Mouse (Mus musculus): ENCODE measurements around the gene Nfe2l1. TPM values are rescaled to one million over a fixed set of nuclear protein-coding genes. Genes with fewer than 3 reads are reported as not detected.
A peak's percentile ranks its signal among the peaks of the same experiment; 100 is the strongest.

The Nfe2l1 gene
- polyA plus RNA-seq, 1 experiment from 2014 or later = 81.3 TPM

- Histone ChIP-seq H3K4me2 (ENCODE audit: low read depth, low read length) (no peak overlapping the region), H3K27me3 (ENCODE audit: control insufficient read depth, insufficient read depth, low read length) (no peaks in the 10 kb centered on the region), H3K4me1 (ENCODE audit: control insufficient read depth, insufficient read depth, low read length) (no peaks in the 10 kb centered on the region), H3K36me3 (ENCODE audit: control insufficient read depth, insufficient read depth) (no peaks in the 10 kb centered on the region), H3K9ac (ENCODE audit: low read length) (no peak overlapping the region), H3K4me3 (ENCODE audit: low read length) (no peak overlapping the region), H3K9me3 (replicated peaks; ENCODE audit: control insufficient read depth, low read length) (no peaks in the 10 kb centered on the region), H3K27ac (ENCODE audit: low read length) (no peak overlapping the region)
- no peak for ATAC-seq (replicated peaks; ENCODE audit: extremely low read depth, insufficient read depth, low FRiP score)
- WGBS = 63% methylated on average over 4 of the region's 4 CpGs
These were observed 8.6 kb upstream of the Nfe2l1 start for GRCm38 (mm10) chr11:96838341-96838740.

GRCm38 (mm10) chr11:96837298-96837697 is 7.5 kb upstream of the Nfe2l1 start:
- ATAC-seq (replicated peaks; ENCODE audit: extremely low read depth, insufficient read depth, low FRiP score) = no peak; the same call in 1 of the 2 replicates
- 30% methylated on average over 9 of the region's 9 CpGs for WGBS
- Histone ChIP-seq H3K4me3 (ENCODE audit: low read length) (no peak overlapping the region), H3K4me2 (ENCODE audit: low read depth, low read length) (no peak overlapping the region), H3K27ac (ENCODE audit: low read length) (no peak overlapping the region), H3K36me3 (ENCODE audit: control insufficient read depth, insufficient read depth) (no peaks in the 10 kb centered on the region), H3K9ac (ENCODE audit: low read length) (no peak overlapping the region), H3K27me3 (ENCODE audit: control insufficient read depth, insufficient read depth, low read length) (no peaks in the 10 kb centered on the region), H3K9me3 (replicated peaks; ENCODE audit: control insufficient read depth, low read length) (no peaks in the 10 kb centered on the region), H3K4me1 (ENCODE audit: control insufficient read depth, insufficient read depth, low read length) (no peaks in the 10 kb centered on the region)

- WGBS = 81% methylated on average over 1 of the region's 1 CpGs
- Histone ChIP-seq H3K4me3 (ENCODE audit: low read length) (no peak overlapping the region), H3K4me1 (ENCODE audit: control insufficient read depth, insufficient read depth, low read length) (peaks cover 4% of the 10 kb centered on the region; the same call in 1 of the 2 replicates), H3K4me2 (ENCODE audit: low read depth, low read length) (no peak overlapping the region), H3K9ac (ENCODE audit: low read length) (no peak overlapping the region), H3K27me3 (ENCODE audit: control insufficient read depth, insufficient read depth, low read length) (no peaks in the 10 kb centered on the region), H3K36me3 (ENCODE audit: control insufficient read depth, insufficient read depth) (no peaks in the 10 kb centered on the region), H3K27ac (ENCODE audit: low read length) (no peak overlapping the region), H3K9me3 (replicated peaks; ENCODE audit: control insufficient read depth, low read length) (no peaks in the 10 kb centered on the region)
- no peak for ATAC-seq (replicated peaks; ENCODE audit: extremely low read depth, insufficient read depth, low FRiP score)
These were observed 4.4 kb upstream of the Nfe2l1 start for GRCm38 (mm10) chr11:96834127-96834526.

- Histone ChIP-seq H3K9ac (ENCODE audit: low read length) (no peak overlapping the region), H3K27ac (ENCODE audit: low read length) (no peak overlapping the region), H3K27me3 (ENCODE audit: control insufficient read depth, insufficient read depth, low read length) (no peaks in the 10 kb centered on the region), H3K4me1 (ENCODE audit: control insufficient read depth, insufficient read depth, low read length) (peaks cover 7% of the 10 kb centered on the region), H3K4me3 (ENCODE audit: low read length) (no peak overlapping the region), H3K4me2 (ENCODE audit: low read depth, low read length) (no peak overlapping the region), H3K9me3 (replicated peaks; ENCODE audit: control insufficient read depth, low read length) (no peaks in the 10 kb centered on the region), H3K36me3 (ENCODE audit: control insufficient read depth, insufficient read depth) (no peaks in the 10 kb centered on the region)
- no peak for ATAC-seq (replicated peaks; ENCODE audit: extremely low read depth, insufficient read depth, low FRiP score)
- WGBS = 53% methylated on average over 2 of the region's 2 CpGs
These were observed 3.2 kb upstream of the Nfe2l1 start for GRCm38 (mm10) chr11:96832973-96833372.

GRCm38 (mm10) chr11:96832541-96832940 is 2.8 kb upstream of the Nfe2l1 start:
- Histone ChIP-seq H3K27me3 (ENCODE audit: control insufficient read depth, insufficient read depth, low read length) (no peaks in the 10 kb centered on the region), H3K9ac (ENCODE audit: low read length) (no peak overlapping the region), H3K4me1 (ENCODE audit: control insufficient read depth, insufficient read depth, low read length) (peaks cover 11% of the 10 kb centered on the region), H3K9me3 (replicated peaks; ENCODE audit: control insufficient read depth, low read length) (no peaks in the 10 kb centered on the region), H3K36me3 (ENCODE audit: control insufficient read depth, insufficient read depth) (no peaks in the 10 kb centered on the region), H3K4me2 (ENCODE audit: low read depth, low read length) (no peak overlapping the region), H3K4me3 (ENCODE audit: low read length) (no peak overlapping the region), H3K27ac (ENCODE audit: low read length) (no peak overlapping the region)
- 83% methylated on average over 3 of the region's 3 CpGs for WGBS
- no peak for ATAC-seq (replicated peaks; ENCODE audit: extremely low read depth, insufficient read depth, low FRiP score)

- Histone ChIP-seq H3K27me3 (ENCODE audit: control insufficient read depth, insufficient read depth, low read length) (no peaks in the 10 kb centered on the region), H3K36me3 (ENCODE audit: control insufficient read depth, insufficient read depth) (peaks cover 6% of the 10 kb centered on the region), H3K4me1 (ENCODE audit: control insufficient read depth, insufficient read depth, low read length) (peaks cover 21% of the 10 kb centered on the region), H3K4me3 (ENCODE audit: low read length) (no peak overlapping the region), H3K4me2 (ENCODE audit: low read depth, low read length) (no peak overlapping the region), H3K9me3 (replicated peaks; ENCODE audit: control insufficient read depth, low read length) (no peaks in the 10 kb centered on the region), H3K9ac (ENCODE audit: low read length) (no peak overlapping the region), H3K27ac (ENCODE audit: low read length) (no peak overlapping the region)
- no peak for ATAC-seq (replicated peaks; ENCODE audit: extremely low read depth, insufficient read depth, low FRiP score)
- 75% methylated on average over 4 of the region's 4 CpGs for WGBS
These were observed 1.7 kb upstream of the Nfe2l1 start for GRCm38 (mm10) chr11:96831516-96831915.

- Histone ChIP-seq H3K27ac (ENCODE audit: low read length) (peak overlapping the region; percentile 95), H3K4me1 (ENCODE audit: control insufficient read depth, insufficient read depth, low read length) (peaks cover 30% of the 10 kb centered on the region), H3K36me3 (ENCODE audit: control insufficient read depth, insufficient read depth) (peaks cover 6% of the 10 kb centered on the region), H3K27me3 (ENCODE audit: control insufficient read depth, insufficient read depth, low read length) (no peaks in the 10 kb centered on the region), H3K9ac (ENCODE audit: low read length) (peak overlapping the region; percentile 82), H3K4me2 (ENCODE audit: low read depth, low read length) (peak overlapping the region; percentile 70), H3K4me3 (ENCODE audit: low read length) (peak overlapping the region; percentile 75), H3K9me3 (replicated peaks; ENCODE audit: control insufficient read depth, low read length) (no peaks in the 10 kb centered on the region)
- 15% methylated on average over 13 of the region's 13 CpGs for WGBS
- no peak for ATAC-seq (replicated peaks; ENCODE audit: extremely low read depth, insufficient read depth, low FRiP score)
These were observed 910 bp upstream of the Nfe2l1 start for GRCm38 (mm10) chr11:96830539-96831216.

GRCm38 (mm10) chr11:96829403-96829812 is 360 bp downstream of the Nfe2l1 start:
- Histone ChIP-seq H3K9ac (ENCODE audit: low read length) (peak overlapping the region; percentile 95), H3K4me3 (ENCODE audit: low read length) (peak overlapping the region; percentile 94), H3K9me3 (replicated peaks; ENCODE audit: control insufficient read depth, low read length) (no peaks in the 10 kb centered on the region), H3K27ac (ENCODE audit: low read length) (peak overlapping the region; percentile 100), H3K36me3 (ENCODE audit: control insufficient read depth, insufficient read depth) (peaks cover 6% of the 10 kb centered on the region), H3K4me2 (ENCODE audit: low read depth, low read length) (peak overlapping the region; percentile 78), H3K4me1 (ENCODE audit: control insufficient read depth, insufficient read depth, low read length) (peaks cover 43% of the 10 kb centered on the region), H3K27me3 (ENCODE audit: control insufficient read depth, insufficient read depth, low read length) (no peaks in the 10 kb centered on the region)
- WGBS = under 1% methylated on average over 33 of the region's 33 CpGs
- ATAC-seq (replicated peaks; ENCODE audit: extremely low read depth, insufficient read depth, low FRiP score) = peak; percentile 71

- no peaks in the 10 kb centered on the region for H3K9me3 ChIP-seq (replicated peaks; ENCODE audit: control insufficient read depth, low read length)
- H3K36me3 ChIP-seq (ENCODE audit: control insufficient read depth, insufficient read depth) = peaks cover 6% of the 10 kb centered on the region
- H3K4me1 ChIP-seq (ENCODE audit: control insufficient read depth, insufficient read depth, low read length) = peaks cover 46% of the 10 kb centered on the region
- H3K27ac ChIP-seq (ENCODE audit: low read length) = peak overlapping the region; percentile 100
- no peaks in the 10 kb centered on the region for H3K27me3 ChIP-seq (ENCODE audit: control insufficient read depth, insufficient read depth, low read length)
- peak overlapping the region; percentile 95 for H3K9ac ChIP-seq (ENCODE audit: low read length)
- 5% methylated on average over 10 of the region's 10 CpGs for WGBS
- ATAC-seq (replicated peaks; ENCODE audit: extremely low read depth, insufficient read depth, low FRiP score) = no peak
- peak overlapping the region; percentile 78 for H3K4me2 ChIP-seq (ENCODE audit: low read depth, low read length)
- H3K4me3 ChIP-seq (ENCODE audit: low read length) = peak overlapping the region; percentile 94
These were observed 887 bp downstream of the Nfe2l1 start for GRCm38 (mm10) chr11:96828881-96829280.

All from heart, embryonic 16.5 days (tissue).